Mouse (Mus musculus): ENCODE measurements at regions not wholly inside any gene's neighbourhood (a gene's known extent, or its start where the extent isn't known, plus 50 kb on each side); places are given as distances from the start of the nearest gene placed in this dataset.
"Not testable (repeated sequence)": the region's sequence is repeated elsewhere in the genome, so short reads cannot be mapped to it uniquely, and the experiment has no call there.

DNA sequence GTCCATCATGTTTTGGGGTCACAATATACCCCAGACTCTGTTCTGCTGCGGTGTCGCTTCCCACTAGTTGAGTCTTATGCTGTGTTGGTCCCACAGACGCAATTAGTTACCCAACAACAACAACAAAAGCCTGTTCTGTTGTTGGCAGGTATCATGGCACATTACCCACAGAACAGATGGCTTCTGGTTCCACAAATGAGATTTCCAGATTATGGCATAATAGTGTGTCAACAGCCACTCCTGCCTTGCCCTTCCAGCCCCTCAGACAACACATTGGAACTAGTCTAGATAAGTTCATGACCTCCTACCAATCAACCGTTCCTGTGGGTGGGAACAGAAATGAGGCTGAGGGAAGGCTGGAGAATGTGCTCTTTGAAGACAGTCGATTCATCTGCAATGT, 351.5 kb downstream of the Fut8 start:
- DNase-seq (ENCODE audit: low read depth), result no peak

DNA sequence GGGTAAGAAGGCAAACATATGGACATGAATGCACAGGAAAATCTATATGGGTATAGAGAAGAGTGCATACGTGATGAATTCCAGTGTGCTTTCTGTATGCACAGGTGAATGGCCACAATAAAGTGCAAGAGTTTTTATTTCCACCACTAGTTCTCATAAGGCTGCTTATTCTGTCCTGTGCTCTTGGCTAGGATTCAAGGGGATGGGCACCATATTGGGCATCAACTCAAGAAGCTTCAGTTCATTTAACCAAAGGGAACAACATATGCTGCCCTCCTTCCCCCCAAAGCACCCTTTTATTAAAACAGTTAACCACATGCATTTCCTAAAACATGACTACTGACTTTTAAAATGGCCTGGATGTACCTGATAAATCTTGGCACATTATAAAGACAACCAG, 356.2 kb downstream of the Fut8 start:
- no peak for DNase-seq (ENCODE audit: low read depth)

DNA sequence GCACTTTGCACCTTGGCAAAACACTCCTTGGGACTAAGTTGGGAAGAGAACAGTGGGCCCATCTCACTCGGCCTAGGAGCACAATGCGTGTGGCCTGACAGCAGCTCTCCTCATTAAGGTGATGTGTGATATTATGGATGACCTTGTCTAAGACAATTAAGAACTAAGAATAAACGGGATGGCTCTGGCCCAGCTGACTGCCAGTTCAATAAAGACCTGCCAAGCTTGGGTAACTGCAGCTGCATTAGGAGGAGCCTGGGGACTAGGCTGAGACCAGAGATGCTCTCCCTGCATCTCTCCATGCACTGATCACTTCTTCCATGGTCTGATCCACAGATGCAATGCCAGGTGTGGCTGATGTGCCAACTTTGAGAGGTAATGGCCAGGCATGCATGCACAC, 356.7 kb downstream of the Fut8 start:
- no peak for DNase-seq (ENCODE audit: low read depth)

DNA sequence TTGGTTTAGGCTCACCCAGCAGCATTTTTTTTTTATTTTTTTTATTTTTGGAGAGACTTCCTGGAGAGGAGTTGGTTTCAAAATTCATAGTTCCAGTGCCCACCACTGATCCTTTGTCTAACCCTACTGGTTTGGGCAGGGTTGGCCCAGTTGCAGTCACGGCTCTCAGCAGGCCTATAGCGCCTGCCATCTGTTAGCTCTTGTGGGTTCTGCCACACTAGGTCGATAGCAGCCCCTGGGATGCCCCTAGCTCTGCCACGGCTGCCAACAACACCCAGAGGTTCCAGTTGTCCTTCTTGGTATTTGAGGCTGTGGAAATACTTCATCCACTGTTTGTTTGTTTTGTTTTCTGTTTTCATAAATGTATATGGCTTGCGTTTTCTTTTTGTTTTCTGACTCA, 357.9 kb downstream of the Fut8 start:
- DNase-seq (ENCODE audit: low read depth), result no peak

DNA sequence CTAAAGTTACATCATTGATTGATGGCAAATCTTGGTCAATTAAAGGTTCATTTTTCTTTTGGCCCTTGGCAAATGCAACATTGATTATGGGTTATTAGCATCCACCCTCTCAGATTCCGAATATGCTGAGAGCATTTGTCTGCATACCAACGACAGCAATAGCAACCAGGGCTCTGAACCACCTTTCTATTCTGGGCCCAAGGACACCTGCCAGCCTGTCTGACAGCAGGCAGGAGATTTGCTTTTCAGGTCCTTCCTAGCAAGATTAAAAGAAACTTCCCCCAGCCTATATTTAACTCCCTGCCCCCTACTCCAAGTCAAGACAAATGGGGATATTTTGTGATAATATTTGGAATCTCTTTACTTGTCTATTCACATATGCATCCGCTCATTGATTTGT, 358.8 kb downstream of the Fut8 start:
- no peak for DNase-seq (ENCODE audit: low read depth)

DNA sequence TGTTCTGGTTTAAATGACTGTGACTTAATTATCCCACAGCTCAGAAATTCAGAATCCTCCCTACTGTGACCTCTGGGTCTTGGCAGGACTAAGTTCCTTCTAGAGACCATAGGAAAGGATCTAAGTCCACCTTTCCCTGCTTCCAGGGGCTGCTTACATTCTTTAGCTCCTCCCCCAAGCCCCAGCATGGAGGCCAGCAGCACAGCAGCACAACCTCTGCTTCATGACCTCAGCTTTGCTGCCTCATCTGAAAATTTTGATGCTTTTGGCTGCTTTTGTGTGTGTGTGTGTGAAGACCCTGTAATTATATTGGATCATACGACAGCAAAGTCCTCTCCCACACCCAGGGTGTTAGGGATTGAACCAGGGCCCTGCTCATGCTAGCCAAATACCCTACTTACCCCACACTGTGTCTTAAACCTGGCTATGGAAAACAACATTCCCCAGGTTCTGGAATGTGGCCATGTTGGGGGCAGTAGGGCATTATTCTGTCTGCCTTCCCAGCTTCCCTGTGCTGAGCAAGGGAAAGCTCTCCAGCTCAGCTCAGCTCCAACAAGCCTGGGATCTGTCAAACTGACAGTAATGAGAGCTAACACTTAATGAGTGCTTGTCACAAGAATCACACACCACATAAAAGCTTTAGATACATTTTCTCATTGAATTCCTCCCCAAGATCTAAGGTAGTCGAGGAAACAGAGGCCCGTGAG, 359.9 kb downstream of the Fut8 start:
- no peak for DNase-seq (ENCODE audit: low read depth)

DNA sequence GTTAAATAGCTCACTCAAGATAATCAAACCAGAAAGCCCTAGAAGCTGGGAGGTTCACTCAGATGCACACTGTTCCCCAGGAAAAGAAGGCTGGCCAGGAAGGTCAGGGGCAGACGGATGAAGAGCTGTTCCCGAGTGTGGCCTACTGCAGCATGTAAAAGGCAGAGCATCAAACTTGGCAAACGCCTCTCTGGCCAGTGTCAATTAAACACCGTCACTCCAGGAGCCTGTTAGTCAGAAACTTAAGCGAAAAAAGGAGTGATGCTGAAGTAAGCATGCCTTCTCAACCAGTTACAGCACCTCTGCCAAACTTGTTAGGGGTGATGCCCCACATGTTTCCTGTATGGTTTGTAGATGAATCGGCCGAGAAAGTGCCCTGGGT, 360.4 kb downstream of the Fut8 start:
- DNase-seq (ENCODE audit: low read depth), result no peak

DNA sequence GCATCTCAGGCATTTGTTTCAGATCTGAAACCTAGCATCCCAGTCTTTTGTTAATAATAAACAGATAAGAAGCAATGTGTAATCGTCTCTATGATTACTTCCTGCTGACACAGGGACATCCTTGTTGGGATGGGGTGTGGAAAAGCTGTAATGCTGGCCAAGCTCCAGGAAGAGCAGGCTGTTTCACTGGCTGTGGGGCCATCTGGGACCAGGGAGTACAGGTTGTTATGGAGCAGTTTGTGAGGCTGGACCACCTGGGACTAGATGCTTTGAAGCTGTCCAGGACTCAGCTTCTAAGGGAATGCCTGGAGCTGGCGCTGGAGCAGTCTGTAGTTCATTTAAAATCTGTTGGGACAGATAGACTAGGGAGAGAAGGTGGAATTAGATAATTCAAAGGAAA, 361.5 kb downstream of the Fut8 start:
- DNase-seq (ENCODE audit: low read depth), result no peak

DNA sequence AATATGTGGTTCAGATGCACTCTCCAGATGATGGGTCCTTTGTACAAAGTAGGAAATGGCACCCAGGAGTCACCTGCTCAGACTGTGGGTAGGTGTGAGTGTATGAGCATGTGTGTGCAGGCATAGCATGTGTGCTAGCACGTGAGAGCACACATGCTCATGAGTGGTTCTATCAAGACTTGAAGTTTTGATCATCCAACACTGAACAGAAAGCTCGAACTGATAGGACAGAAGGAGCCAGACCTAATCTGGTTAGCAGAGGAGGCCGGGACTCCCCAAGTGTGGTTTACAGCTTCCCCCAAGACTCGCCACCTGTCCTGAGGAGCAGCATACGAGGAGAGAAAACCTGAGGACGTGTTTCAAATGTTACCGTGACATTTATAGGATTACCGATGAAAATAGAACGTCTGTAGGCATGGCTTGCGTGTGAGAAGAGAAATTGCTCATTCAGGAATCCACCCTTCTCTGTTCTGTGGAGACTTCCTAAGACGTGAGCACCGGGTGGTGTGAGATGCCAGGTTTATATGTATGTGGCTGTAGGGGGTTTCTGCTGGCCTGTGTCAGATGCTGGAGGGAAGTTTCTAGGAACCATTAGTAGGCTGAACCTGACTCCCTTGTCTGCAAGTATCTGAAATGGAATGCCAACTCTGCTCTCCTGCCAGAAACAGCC, 366.0 kb downstream of the Fut8 start:
- DNase-seq (ENCODE audit: low read depth), result no peak

DNA sequence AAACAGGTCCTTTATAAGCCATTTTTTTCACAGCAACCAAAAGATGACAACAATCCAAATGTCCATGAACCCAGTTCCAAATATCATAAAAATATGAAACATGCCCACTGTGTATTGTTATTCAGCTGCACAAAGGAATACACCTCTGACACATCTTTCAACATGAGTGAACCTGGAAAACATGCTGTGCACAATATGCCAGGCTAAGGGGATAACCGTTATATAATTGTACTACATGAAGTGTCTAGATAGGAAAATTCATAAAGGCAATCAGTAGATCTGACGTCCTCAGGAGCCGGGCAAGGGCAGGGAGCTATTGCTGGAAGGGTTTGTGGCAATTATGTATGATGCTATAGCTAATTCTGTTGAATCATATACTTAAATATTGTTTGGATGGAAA, 379.6 kb downstream of the Fut8 start:
- no peak for DNase-seq (ENCODE audit: low read depth)

DNA sequence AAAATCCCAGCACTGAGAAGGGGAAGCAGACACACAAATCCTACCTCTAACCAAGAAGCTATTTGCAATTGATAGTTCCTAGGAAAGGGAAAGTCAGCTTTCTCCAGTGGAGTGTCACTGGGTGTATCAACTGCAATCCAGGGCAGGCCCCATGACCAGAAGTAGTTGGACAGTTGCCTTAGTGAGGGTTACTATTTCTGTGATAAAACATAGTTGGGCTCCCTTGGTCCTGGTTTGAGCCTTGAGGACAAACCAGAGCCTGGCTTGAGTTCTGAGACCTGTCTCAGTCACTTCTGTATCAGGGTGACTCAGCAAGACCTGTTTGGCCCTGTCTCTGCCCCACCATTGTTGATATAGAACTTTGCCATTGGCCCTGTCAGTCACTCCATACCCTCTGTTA, 384.3 kb downstream of the Fut8 start:
- DNase-seq (ENCODE audit: low read depth), result no peak

DNA sequence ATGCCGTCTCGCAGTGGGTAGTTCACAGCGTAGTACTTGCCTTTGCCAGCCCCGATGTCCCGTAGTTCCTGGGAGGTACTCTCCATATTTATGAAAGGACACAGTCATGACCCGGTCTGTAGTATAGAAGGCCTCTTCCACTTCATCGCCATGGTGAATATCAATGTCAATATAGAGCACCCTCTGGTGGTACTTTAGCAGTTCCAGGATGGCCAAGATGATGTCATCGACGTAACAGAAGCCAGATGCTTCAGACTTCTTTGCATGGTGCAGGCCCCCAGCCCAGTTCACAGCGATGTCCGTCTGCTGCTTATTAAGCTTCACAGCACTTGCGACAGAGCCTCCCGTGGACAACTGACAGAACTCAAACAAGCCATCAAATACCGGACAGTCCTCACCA, 386.4 kb downstream of the Fut8 start:
- DNase-seq (ENCODE audit: low read depth), result not testable (repeated sequence)

DNA sequence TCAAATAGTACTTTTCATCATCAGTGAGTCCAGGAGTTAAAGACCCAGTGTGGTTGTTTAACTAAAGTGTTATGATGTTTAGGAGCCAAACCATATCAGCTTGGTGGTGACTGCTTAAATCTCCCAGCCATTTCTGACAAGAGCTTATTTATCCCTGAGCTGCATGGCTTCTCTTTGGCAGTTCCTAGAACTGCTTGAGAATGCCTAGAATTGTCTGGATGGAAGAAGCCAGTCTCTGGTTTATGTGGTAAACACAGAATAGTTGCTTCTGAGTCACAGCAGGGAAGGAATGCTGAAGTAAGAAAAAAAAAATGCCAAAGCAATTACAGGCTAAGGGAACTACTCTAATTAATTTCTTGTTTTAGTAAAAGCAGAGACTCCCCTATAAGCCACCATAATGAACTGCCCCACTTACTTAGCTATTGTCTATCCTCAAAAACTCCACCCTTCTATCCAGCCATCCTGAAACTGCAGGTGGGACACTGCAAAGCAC, 390.5 kb downstream of the Fut8 start:
- DNase-seq (ENCODE audit: low read depth), result no peak

DNA sequence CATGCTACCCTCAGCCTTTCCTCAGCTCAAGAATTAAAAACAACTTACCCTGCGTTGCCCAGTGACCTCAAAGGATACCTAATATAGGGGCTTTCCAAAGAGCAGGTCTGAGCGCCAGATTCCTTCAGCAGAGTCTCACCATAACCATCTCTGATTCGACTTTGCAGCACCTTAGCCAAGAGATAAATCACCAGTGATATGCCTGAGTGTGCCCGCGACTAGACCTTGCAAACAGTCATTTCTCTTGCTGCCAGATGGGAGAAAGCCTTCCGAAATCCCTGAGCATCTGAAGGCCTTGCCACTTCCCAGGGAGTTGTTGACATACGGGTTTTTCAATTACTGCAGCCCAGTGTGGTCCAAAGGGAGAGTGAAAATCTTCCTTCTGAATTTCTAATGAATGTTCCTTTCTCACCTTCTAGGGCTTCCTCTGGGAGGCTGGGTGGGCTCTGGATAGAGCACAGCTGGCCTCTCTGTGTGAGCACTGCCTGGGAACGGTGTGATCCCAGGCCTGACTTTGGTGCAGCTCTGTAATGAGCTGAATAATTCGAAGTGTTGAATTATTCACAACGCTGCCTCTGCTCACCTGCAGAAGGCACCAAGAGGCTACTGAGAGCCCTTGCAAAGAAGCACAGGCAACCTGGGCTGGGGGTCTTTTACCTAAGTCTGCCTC, 396.2 kb downstream of the Fut8 start:
- DNase-seq (ENCODE audit: low read depth), result no peak

DNA sequence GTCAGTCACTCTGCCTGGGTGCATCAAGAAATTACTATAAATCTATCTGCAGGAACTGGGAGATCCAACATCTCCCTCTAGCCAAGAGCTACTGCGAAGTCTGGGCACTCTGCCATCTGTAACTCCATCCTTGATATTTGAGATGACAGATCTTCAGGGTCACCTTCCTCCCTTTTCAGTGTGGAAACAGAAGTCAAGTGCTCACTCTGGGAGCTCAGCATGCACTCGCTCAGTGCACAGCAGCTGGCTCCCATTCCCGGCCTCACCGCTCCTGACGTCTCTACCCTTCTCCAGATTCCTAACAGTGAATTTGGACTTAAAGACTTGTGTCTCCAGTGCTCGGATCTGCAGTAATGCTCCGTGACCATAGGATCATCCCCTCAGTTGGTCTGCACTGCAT, 400.3 kb downstream of the Fut8 start:
- no peak for DNase-seq (ENCODE audit: low read depth)

DNA sequence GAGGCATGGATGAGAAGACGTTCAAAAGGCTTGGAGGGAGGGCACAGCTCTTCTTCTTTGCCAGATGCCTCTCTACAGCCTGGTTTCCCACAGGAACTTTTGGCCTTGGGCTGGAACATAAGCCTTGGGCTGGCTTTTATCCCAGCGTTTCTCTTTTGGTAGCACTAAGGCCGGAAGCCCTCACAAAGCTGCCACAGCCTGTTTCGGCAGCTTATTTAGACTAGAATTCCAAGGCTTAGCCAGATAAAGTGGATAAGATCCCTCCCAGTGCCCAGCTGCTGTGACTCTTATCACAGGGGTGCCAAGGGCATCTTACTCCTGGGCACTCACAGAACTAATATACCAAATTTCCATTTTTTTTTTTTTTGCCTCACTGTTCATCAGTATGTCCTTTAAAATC, 404.4 kb downstream of the Fut8 start:
- DNase-seq (ENCODE audit: low read depth), result no peak

DNA sequence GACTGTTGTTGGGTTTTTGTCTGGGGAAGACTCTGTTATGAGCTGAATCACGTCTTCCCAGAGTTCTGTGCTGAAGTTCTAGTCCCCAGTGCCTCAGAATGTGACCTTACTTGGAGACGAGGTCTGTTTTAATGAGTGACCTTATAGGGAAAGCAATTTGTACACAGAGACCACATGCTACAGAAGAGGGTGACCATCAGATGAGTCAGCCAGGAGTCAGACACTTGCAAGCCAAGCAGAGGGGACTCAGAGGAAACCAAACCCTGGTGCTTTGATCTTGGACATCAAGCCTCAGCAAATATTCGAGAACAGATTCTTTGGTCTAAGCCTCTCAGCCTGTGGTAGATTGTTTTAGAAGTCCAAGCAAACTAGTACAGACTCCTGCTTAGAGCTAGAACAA, 409.9 kb downstream of the Fut8 start:
- no peak for DNase-seq (ENCODE audit: low read depth)

DNA sequence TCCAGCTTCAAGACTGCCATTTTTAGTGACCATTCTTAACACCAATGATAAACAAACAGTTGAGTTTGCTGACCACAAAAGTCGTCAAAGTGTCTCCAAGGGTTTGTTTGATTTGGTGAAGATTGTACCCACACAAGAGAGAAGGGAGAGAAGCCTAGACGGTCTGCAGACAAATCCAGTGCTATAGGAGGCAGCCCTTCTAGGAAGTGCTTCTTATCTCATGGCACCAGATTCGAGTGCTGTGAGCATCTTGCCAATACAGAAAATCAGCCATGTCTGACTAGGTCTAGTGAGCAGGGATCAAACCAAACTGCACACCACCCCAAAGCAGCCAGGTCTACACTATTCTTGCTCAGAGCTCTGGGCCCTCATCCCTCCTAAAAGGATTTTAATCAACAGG, 416.4 kb downstream of the Fut8 start:
- DNase-seq (ENCODE audit: low read depth), result no peak

DNA sequence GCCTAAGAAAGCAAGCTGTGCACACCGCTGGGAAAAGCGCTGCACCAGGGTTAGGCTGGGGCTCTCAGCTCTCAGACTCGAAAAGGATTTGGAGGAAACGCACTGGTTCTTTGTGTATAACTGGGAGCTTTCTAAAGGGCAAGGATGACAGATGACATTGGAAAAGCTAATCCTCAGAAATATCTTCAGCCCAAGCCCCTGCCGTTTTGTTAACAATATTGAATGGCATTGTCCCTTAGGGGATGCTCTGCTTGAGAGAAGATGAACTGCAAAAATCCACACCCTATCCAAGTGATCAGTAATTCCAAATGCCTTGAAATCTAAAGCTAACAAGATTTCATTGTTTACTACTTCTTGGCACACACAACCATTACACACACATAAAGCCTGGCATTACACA, 419.1 kb downstream of the Fut8 start:
- no peak for DNase-seq (ENCODE audit: low read depth)

DNA sequence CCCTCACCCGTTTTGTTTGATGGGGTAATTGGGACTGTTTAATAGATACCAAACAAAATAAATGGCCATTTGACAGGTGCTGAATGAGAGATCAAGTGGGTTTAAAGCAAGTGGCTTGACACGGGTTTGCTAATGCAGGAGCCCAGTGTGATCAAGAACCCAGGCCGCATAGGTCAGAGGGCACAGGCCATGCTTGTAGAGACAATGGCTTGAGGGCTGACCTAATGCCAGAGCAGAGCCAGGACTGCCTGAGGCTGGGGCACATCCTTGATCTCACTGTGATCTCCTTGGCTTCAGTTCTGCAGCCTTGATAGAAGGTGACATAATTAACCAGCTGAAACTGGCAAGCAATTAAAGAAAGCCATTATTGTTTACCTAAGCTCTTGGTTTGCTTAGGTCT, 420.0 kb downstream of the Fut8 start:
- DNase-seq (ENCODE audit: low read depth), result no peak

DNA sequence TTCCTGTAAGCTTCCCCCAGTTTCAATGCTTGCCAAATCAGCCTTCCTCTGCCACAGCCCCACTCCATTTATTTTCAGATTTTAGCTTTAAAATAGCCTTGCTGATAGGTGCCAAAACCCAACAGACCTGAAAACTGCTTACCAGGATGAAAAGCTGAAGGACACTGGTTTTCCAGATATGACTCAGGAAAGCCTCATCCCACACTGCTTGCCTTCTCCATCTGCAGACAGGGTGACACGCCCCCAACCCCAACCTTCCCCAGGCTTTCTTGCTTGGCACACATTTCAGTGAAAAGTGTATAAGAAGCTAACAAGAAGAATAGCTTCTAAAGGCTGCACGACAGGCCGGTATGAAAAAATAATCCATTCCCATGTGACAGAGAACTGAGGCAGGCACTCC, 425.3 kb downstream of the Fut8 start:
- no peak for DNase-seq (ENCODE audit: low read depth)

DNA sequence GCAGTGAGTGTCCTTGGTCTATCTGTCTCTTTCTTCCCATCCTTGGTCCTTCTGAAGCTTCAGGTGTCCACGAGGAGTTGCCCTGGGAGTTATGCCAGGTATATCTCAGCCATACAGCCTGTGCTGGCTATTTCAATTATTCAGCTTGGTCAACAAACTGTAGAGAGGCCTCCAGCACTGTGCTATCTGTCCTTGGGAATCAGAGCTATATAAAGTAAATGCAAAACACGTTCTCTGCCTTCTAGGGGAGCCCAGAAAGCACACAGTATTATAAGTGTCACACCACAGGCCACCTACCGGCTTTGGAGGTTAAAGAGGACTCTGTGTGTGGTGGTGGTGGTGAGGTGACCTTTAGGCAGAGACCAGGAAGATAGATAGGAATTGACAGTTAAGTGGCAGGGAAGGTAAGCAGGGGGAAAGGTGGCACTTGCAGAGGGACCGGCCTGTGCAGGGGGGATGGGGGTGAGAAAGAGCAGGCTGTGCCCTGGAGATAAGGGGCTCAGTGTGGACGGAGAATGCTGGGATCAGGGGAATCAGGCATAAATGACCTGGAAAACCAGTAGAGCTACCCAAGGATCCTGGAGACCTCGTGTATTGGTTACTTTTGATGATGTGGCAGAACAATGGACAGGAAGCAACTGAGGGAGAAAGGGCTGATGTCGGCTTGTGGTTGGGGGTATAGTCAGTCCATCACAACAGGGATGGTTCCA, 425.9 kb downstream of the Fut8 start:
- DNase-seq (ENCODE audit: low read depth), result no peak

DNA sequence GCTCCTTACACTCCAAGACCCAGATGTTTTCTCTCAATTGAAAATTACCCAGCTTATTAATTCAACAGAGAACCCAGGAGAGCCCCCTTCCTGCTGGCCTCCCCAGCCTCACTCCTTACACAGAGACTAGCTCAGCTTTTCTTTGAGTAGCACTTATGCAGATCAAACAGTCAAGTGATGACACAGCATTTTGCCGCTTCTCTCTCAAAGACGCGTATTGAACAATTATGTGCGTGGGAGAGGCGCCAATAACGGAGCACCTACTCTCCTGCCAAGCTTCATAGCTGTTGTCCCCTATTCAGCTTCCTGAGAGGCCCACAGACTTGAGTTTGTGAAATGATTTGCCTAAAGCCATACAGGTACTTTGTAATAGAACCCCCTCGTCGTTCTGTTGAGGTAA, 428.5 kb downstream of the Fut8 start:
- no peak for DNase-seq (ENCODE audit: low read depth)

All from gonadal fat pad, adult 2 months (tissue).